Mouse (Mus musculus): ENCODE data around the gene Siglec1. TPM values are rescaled to one million over a fixed set of nuclear protein-coding genes. Genes with fewer than 3 reads are reported as not detected.
"Not testable (repeated sequence)": the region's sequence is repeated elsewhere in the genome, so short reads cannot be mapped to it uniquely, and the experiment has no call there.

Siglec1 gene
- total RNA-seq (2015; ENCODE audit: low replicate concordance), result 3.3 and 4.8 TPM in 2 replicates
- 1.4 and 1.5 TPM in 2 replicates for total RNA-seq (2017; ENCODE audit: low replicate concordance)

DNA sequence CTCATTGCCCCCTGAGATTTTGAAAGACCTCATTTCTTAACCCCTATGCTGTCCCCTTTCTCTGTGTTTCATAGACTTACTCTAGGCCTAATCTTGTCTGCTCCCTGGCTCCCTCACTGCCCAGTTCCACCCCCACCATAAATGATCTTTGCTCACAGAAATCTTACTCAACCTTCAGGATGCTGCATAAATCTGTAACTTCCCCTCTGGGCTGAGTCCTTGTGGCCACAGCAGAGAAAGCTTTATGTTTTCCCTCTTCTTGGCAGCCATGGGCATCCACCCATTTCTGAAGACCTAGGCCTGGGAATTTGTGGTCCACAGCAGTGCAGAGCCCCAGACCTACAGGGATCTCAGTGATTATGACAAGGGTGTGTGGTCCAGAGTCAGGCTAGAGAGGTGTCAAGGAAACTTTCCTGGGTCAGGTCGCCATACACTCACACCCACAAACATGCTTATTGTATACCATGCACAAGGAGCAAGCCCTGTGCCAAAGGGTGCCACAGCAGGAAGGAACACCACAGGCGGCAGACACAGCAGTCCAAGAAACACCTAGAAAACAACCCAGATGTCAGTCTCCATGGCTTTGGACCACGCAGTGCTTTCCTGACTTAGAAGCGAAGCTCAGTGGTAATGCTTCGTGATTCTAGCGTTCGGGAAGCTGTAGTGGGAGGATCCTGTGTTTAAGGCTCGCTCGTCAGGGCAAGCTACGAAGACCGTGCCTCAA, at the start of gene Siglec1:
TSS of gene Siglec1 (minus strand) at position 99 of the 724 bp plus-strand sequence.
- no peak for ATAC-seq (replicated peaks; ENCODE audit: low FRiP score, poor library complexity, severe bottlenecking)

GRCm38 (mm10) chr2:131135521-131136139, 49.1 kb upstream of the Siglec1 start:
- ATAC-seq (replicated peaks; ENCODE audit: low FRiP score, poor library complexity, severe bottlenecking), result peak; percentile 92

DNA sequence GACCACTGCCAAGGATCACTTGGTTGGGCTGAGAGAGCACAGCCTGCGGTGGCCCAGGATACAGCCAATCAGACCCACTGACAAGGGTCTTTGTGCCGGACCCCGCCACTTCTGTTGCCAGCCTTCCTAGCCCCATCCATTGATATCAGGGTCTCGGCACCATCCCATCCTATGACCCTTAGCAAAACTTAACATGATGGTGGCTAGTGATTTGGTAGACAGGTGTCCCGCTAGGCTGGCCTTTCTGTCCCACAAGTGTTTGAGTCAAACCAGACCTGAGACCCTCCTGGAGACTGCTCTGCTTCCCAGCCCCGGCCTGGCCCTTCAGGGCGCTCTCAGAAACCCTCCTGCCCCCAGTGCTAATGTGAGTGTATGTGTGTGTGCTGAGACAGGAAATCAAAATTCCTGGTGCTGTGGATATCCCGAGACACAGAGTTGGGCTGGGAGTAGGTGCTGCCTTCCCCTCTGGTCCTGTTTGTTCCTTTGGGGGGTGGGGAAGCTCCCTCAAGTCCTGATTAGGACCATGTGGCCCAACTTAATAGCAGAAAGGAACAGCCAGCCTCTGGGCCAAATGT, 48.3 kb upstream of the Siglec1 start:
- ATAC-seq (replicated peaks; ENCODE audit: low FRiP score, poor library complexity, severe bottlenecking), result no peak

GRCm38 (mm10) chr2:131134381-131134780, 47.8 kb upstream of the Siglec1 start:
- no peak for ATAC-seq (replicated peaks; ENCODE audit: low FRiP score, poor library complexity, severe bottlenecking)

DNA sequence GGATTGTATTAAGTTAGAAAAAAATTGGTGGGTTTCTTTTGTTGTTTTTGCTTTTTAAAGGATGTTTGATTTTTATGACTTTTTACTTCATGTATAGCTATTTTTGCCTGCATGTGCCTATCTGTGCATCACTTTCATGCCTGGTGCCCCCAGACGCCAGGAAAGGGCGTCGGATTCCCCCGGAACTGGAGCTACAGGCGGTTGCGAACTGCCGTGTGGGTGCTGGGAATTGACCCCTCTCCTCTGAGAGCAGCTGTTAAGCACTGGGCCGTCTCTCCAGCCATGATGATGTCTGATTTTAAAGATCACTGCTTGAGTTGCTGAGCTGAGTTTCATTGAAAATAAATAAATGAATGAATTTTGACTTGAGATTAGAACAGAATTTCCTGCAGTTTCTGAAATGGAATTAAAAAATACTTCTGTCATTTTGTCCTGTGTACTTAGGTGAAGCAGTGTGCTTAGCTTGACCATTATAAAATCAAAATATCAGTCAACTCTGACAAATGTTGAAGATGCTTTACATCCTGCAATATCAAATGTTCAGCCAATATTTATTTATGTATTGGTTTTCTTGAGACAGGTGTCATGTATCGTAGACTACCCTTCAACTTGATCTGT, 46.5 kb upstream of the Siglec1 start, which contains the start of gene Gm11037:
TSS of gene Gm11037 (plus strand) at position 568 of the 618 bp plus-strand sequence.
- ATAC-seq (replicated peaks; ENCODE audit: low FRiP score, poor library complexity, severe bottlenecking), result no peak

DNA sequence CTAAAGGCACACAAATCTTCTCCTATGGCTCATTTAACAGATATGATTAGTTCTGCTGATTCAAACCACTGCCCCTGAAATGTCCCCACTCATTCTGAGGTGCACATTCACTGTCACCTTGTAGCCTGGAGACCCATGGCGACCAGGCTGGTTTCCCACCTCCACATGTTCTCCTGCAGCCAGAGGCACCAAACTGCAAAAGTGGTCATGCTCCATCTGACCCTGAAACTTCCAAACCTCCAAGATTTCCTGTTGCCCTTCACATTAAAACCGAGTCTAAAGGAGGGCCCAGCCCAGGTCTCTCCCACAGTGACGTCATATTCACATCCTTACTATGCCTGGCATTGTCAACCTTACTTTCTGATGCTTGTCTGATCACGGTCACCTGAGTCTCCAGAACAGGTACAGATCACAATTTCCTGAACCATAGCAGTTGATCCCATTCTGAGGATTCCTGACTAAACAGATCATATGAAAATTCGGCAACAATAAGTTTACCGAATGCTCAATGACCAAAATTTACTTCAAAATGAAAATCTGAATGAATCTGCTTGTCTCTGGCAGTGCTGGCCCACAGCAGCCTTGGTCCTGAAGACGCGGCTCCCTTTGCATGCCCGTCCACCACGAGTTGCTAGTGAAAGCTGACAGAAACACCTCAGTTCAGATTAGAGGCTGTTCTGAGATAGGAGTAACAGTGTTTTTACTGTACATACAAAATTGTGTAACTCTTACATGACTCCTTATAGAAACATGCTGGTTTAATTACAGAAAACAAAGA, 45.7 kb upstream of the Siglec1 start:
- ATAC-seq (replicated peaks; ENCODE audit: low FRiP score, poor library complexity, severe bottlenecking), result no peak

DNA sequence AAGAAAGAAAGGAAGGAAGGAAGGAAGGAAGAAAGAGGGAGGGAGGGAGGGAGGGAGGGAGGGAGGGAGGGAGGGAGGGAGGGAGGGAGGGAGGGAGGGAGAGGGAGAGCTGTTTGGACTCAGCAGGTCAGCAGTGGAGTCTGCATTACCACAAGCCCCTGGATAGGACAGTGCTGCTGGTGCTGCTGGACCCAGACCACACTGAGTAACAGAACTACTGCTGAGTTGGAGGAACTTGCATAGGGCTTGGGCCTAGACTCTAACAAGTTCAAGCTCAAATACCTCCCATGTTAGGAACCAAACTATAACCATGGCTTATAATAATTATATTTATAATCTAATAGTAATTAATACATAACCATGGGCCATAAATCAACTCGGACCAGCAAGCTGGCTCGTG, 44.3 kb upstream of the Siglec1 start:
- ATAC-seq (replicated peaks; ENCODE audit: low FRiP score, poor library complexity, severe bottlenecking), result no peak

- ATAC-seq (replicated peaks; ENCODE audit: low FRiP score, poor library complexity, severe bottlenecking), result peak; percentile 71
These were observed 43.3 kb upstream of the Siglec1 start for GRCm38 (mm10) chr2:131129836-131130235.

GRCm38 (mm10) chr2:131128636-131129157, 42.1 kb upstream of the Siglec1 start:
- ATAC-seq (replicated peaks; ENCODE audit: low FRiP score, poor library complexity, severe bottlenecking), result no peak

DNA sequence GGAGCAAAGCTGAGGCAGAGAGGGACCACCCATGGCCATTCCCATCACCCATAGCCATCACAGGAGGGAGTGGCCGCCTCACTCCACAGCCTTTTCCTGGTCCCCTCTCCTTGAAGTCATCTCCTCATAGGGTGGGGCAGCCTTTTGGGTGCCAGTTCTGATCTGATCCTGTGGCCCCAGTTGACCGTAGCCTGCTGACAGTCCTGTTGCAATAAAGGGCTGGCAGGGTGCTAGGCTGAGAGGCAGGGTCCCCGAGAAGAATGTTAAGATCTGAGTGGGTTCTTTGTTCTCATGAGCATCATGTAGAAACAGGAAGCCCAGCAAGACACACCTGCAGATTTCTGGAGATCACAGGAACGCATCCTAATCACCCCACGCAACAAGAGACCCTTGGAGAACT, 41.6 kb upstream of the Siglec1 start:
- no peak for ATAC-seq (replicated peaks; ENCODE audit: low FRiP score, poor library complexity, severe bottlenecking)

- no peak for ATAC-seq (replicated peaks; ENCODE audit: low FRiP score, poor library complexity, severe bottlenecking)
These were observed 40.7 kb upstream of the Siglec1 start, which contains the start of gene Hspa12b for GRCm38 (mm10) chr2:131127161-131127730. Gene Hspa12b (plus strand): TSS chr2:131127280.

DNA sequence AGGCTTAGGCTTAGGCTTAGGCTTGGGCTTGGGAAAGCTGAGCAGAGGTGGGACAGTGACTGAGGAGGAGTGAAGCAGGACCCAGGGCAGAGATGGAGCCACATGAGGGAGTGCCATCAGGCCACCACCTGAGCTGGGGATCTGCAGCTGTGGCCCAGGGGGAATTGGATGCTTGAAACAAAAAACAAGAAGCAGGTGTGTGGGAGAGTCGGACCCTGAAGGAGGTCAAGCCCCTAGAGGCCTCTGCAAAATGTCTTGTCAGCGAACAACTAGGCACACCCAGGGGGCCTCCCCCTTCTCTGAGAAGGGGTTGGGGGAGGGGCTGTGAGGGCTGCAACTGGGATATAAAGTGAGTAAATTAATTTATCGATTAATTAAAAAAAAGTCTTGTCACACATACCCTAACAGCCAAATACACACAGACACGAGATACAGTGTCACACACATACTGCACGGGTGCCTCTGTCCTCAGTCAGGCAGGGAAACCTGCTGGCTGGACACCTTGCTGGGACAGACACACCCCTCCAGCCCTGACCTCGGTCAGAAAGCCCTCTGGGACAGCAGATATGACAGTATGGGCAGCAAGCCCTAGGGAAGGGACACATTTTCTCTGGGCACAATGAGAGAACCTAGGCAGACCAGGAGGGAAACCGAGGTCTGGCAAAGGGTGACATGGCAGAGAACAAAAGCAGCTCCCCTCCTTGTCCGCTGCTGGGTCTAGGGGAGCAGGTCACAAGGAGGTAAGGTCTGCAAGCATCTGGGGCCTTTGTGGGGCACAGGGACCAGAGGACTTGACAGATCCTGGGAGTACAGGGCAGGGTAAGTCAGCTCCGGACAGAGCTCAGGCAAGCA, 39.6 kb upstream of the Siglec1 start:
- no peak; the same call in 1 of the 2 replicates for ATAC-seq (replicated peaks; ENCODE audit: low FRiP score, poor library complexity, severe bottlenecking)

DNA sequence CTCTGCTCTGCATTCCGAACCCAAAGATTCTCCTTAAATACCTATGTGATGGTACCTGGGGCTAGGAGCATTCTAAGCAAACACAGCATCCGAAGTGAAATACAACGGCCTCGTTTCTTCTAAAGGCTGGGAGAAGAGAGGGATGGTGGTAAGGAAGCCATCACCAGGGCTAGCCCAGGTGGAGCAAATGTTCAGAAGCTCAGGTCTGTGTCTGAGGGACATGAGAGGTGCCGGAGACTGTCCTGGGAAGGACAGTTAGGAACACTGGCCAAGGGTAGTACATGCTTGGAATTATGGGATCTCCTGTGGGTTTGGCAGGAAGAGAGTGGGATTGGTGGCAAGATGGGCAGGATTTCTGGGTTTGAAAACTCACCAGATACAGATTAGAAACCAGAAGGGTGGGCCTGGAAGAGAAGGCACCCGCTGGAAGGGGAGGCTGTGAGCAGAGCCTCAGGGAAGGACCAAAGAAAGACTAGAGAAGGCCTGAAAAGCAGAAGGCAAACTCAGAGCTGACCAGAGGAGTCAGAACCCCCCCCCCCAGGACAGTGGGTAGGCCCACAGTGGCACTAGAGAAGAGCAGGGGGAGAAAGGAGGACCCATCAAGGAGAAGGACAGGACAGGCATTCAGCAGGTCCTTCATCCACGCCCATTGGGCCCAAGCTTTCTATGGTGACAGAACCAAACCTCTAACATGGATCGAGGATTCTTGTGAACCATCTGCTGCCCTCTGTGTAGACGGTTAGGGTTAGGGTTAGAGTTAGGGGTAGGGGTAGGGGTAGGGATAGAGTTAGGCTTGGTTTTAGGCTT, 38.8 kb upstream of the Siglec1 start:
- no peak for ATAC-seq (replicated peaks; ENCODE audit: low FRiP score, poor library complexity, severe bottlenecking)

- ATAC-seq (replicated peaks; ENCODE audit: low FRiP score, poor library complexity, severe bottlenecking), result no peak
These were observed 37.6 kb upstream of the Siglec1 start for GRCm38 (mm10) chr2:131124166-131124565.

- ATAC-seq (replicated peaks; ENCODE audit: low FRiP score, poor library complexity, severe bottlenecking), result no peak
These were observed 32.5 kb upstream of the Siglec1 start for GRCm38 (mm10) chr2:131118968-131119574.

- no peak for ATAC-seq (replicated peaks; ENCODE audit: low FRiP score, poor library complexity, severe bottlenecking)
These were observed 19.4 kb upstream of the Siglec1 start for GRCm38 (mm10) chr2:131105989-131106388.

DNA sequence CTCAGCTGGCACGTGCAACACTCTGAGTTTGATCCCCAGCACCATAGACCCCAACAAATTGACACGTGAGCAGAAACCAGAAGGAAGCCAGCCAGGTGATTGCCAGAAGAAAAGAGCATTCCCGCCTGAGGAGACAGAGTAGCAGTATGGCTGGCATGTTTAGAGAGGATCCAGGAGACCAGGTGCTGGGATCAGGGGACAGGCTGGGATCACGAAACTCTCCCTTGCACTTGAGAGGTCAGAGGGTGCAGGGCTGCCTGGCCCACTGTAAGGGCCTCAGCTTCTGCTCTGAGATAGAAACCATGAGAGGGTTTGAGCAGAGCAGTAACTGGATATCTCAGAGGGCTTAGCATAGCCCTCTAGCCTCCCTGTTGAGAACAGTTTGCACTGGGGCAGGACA, 18.5 kb upstream of the Siglec1 start:
- not testable (repeated sequence) for ATAC-seq (replicated peaks; ENCODE audit: low FRiP score, poor library complexity, severe bottlenecking)
